Mouse (Mus musculus) lung, embryonic 15.5 days (tissue): ENCODE data around the gene 4933405L10Rik. TPM values are rescaled to one million over a fixed set of nuclear protein-coding genes. Genes with fewer than 3 reads are reported as not detected.
A peak's percentile ranks its signal among the peaks of the same experiment; 100 is the strongest.

Source experiments
- ATAC-seq: fragments of 200-750 bp; cut with Nextera tagmentation; 2 replicates; pipeline ENCODE4 v1.8.0; 2017; ENCODE audit warnings: moderate number of reproducible peaks, borderline replicate concordance; ENCODE audit not compliant: low FRiP score, low TSS enrichment; ENCODE audit errors: extremely low read depth
- H3K27ac ChIP-seq: fragments of 300-500 bp; sonication (generic); 2 replicates; pipeline ENCODE4 v1.5.1; 2015; ENCODE audit warnings: moderate library complexity, mild to moderate bottlenecking, inconsistent platforms
- H3K27me3 ChIP-seq: fragments of 300-500 bp; sonication (generic); 2 replicates; pipeline ENCODE4 v1.6.1; 2015; ENCODE audit warnings: inconsistent platforms
- H3K36me3 ChIP-seq: fragments of 300-500 bp; sonication (generic); 2 replicates; pipeline ENCODE4 v1.6.1; 2015; ENCODE audit warnings: inconsistent platforms
- H3K4me1 ChIP-seq: fragments of 300-500 bp; sonication (generic); 2 replicates; pipeline ENCODE4 v1.6.1; 2015; ENCODE audit warnings: inconsistent platforms
- H3K4me2 ChIP-seq: fragments of 300-500 bp; sonication (generic); 2 replicates; pipeline ENCODE4 v1.6.1; 2015; ENCODE audit warnings: inconsistent platforms, mild to moderate bottlenecking, moderate library complexity
- H3K4me3 ChIP-seq: fragments of 300-500 bp; sonication (generic); 2 replicates; pipeline ENCODE4 v1.5.1; 2015; ENCODE audit warnings: mild to moderate bottlenecking, inconsistent platforms
- H3K9ac ChIP-seq: fragments of 300-500 bp; sonication (generic); 2 replicates; pipeline ENCODE4 v1.6.1; 2015; ENCODE audit warnings: inconsistent platforms
- H3K9me3 ChIP-seq: fragments of 300-500 bp; sonication (generic); 2 replicates; pipeline ENCODE4 v1.6.1; 2016; ENCODE audit warnings: inconsistent platforms
- WGBS: fragments of 180-500 bp; shearing (Covaris S2); methylation state at CpG from one replicate; pipeline ENCODE4 v1.1.7; 2015; 5-methylcytosine and 5-hydroxymethylcytosine counted together
- polyA plus RNA-seq: library from polyadenylated mRNA; unstranded; fragments of >200 nt; fragmentation: Nextera tagmentation; extraction: Ambion mirVana; gene quantifications from 2 replicates; pipeline ENCODE4 v1.2.1, GENCODE M21; 2015

4933405L10Rik gene
- polyA plus RNA-seq, 1 experiment from 2014 or later, result 0.17 TPM

- Histone ChIP-seq H3K4me1 (no peaks in the 10 kb centered on the region), H3K4me3 (no peak overlapping the region), H3K27me3 (no peaks in the 10 kb centered on the region), H3K4me2 (no peak overlapping the region), H3K9me3 (no peaks in the 10 kb centered on the region), H3K36me3 (peaks cover 7% of the 10 kb centered on the region; the same call in 1 of the 2 replicates), H3K9ac (no peak overlapping the region), H3K27ac (no peak overlapping the region)
- 84% methylated on average over 9 of the region's 9 CpGs for WGBS
- ATAC-seq, result no peak
These were observed 15.4 kb downstream of the 4933405L10Rik start for GRCm38 (mm10) chr8:105722861-105723260.

GRCm38 (mm10) chr8:105725726-105726125, 18.3 kb downstream of the 4933405L10Rik start:
- WGBS, result 64% methylated on average over 5 of the region's 5 CpGs
- H3K27ac ChIP-seq, result no peak overlapping the region
- H3K9me3 ChIP-seq, result no peaks in the 10 kb centered on the region
- H3K27me3 ChIP-seq, result no peaks in the 10 kb centered on the region
- ATAC-seq, result no peak
- no peak overlapping the region for H3K9ac ChIP-seq
- no peak overlapping the region for H3K4me2 ChIP-seq
- no peak overlapping the region for H3K4me3 ChIP-seq
- peaks cover 7% of the 10 kb centered on the region; the same call in 1 of the 2 replicates for H3K36me3 ChIP-seq
- no peaks in the 10 kb centered on the region for H3K4me1 ChIP-seq

- Histone ChIP-seq H3K9me3 (no peaks in the 10 kb centered on the region), H3K27ac (peak overlapping the region; percentile 58), H3K36me3 (peaks cover 7% of the 10 kb centered on the region; the same call in 1 of the 2 replicates), H3K4me2 (0 out of 2 replicates have a peak overlapping the region, but pooled peaks have one; percentile 14), H3K4me1 (no peaks in the 10 kb centered on the region), H3K27me3 (no peaks in the 10 kb centered on the region), H3K9ac (no peak overlapping the region), H3K4me3 (no peak overlapping the region)
- ATAC-seq, result peak; percentile 84
- 74% methylated on average over 18 of the region's 18 CpGs for WGBS
These were observed 20.1 kb downstream of the 4933405L10Rik start for GRCm38 (mm10) chr8:105727397-105728124.

GRCm38 (mm10) chr8:105732186-105732585, 24.7 kb downstream of the 4933405L10Rik start:
- Histone ChIP-seq H3K27ac (no peak overlapping the region), H3K9me3 (no peaks in the 10 kb centered on the region), H3K9ac (no peak overlapping the region), H3K4me1 (no peaks in the 10 kb centered on the region), H3K27me3 (no peaks in the 10 kb centered on the region), H3K4me2 (no peak overlapping the region), H3K36me3 (no peaks in the 10 kb centered on the region), H3K4me3 (no peak overlapping the region)
- no peak for ATAC-seq
- 91% methylated on average over 5 of the region's 5 CpGs for WGBS

GRCm38 (mm10) chr8:105739216-105739615, 31.8 kb downstream of the 4933405L10Rik start:
- WGBS, result 81% methylated on average over 5 of the region's 5 CpGs
- Histone ChIP-seq H3K9ac (no peak overlapping the region), H3K4me1 (no peaks in the 10 kb centered on the region), H3K27me3 (no peaks in the 10 kb centered on the region), H3K27ac (no peak overlapping the region), H3K9me3 (no peaks in the 10 kb centered on the region), H3K4me2 (no peak overlapping the region), H3K4me3 (no peak overlapping the region), H3K36me3 (no peaks in the 10 kb centered on the region)
- ATAC-seq, result no peak

GRCm38 (mm10) chr8:105743301-105743700, 35.8 kb downstream of the 4933405L10Rik start:
- no peaks in the 10 kb centered on the region for H3K27me3 ChIP-seq
- no peak overlapping the region for H3K4me2 ChIP-seq
- H3K4me3 ChIP-seq, result no peak overlapping the region
- no peak overlapping the region for H3K27ac ChIP-seq
- peaks cover 4% of the 10 kb centered on the region for H3K4me1 ChIP-seq
- ATAC-seq, result no peak
- no peaks in the 10 kb centered on the region for H3K9me3 ChIP-seq
- no peaks in the 10 kb centered on the region for H3K36me3 ChIP-seq
- WGBS, result 73% methylated on average over 4 of the region's 4 CpGs
- H3K9ac ChIP-seq, result no peak overlapping the region

GRCm38 (mm10) chr8:105750606-105751005, 43.2 kb downstream of the 4933405L10Rik start:
- peak; percentile 73 for ATAC-seq
- H3K9ac ChIP-seq, result 0 out of 2 replicates have a peak overlapping the region, but pooled peaks have one; percentile 13
- H3K36me3 ChIP-seq, result no peaks in the 10 kb centered on the region
- no peak overlapping the region for H3K4me3 ChIP-seq
- H3K27ac ChIP-seq, result peak overlapping the region; percentile 75
- 7% methylated on average over 11 of the region's 11 CpGs for WGBS
- peaks cover 22% of the 10 kb centered on the region for H3K4me1 ChIP-seq
- H3K9me3 ChIP-seq, result no peaks in the 10 kb centered on the region
- H3K4me2 ChIP-seq, result peak overlapping the region; percentile 45
- no peaks in the 10 kb centered on the region for H3K27me3 ChIP-seq

- H3K36me3 ChIP-seq, result no peaks in the 10 kb centered on the region
- no peak overlapping the region for H3K27ac ChIP-seq
- H3K9me3 ChIP-seq, result no peaks in the 10 kb centered on the region
- no peak overlapping the region for H3K4me3 ChIP-seq
- H3K27me3 ChIP-seq, result no peaks in the 10 kb centered on the region
- peaks cover 25% of the 10 kb centered on the region for H3K4me1 ChIP-seq
- ATAC-seq, result no peak
- no peak overlapping the region for H3K9ac ChIP-seq
- no peak overlapping the region for H3K4me2 ChIP-seq
- 65% methylated on average over 2 of the region's 2 CpGs for WGBS
These were observed 46.5 kb downstream of the 4933405L10Rik start for GRCm38 (mm10) chr8:105753916-105754315.

GRCm38 (mm10) chr8:105754688-105755087, 47.2 kb downstream of the 4933405L10Rik start:
- H3K27ac ChIP-seq, result no peak overlapping the region
- no peaks in the 10 kb centered on the region for H3K9me3 ChIP-seq
- ATAC-seq, result no peak
- H3K4me1 ChIP-seq, result peaks cover 29% of the 10 kb centered on the region
- H3K9ac ChIP-seq, result no peak overlapping the region
- H3K4me3 ChIP-seq, result no peak overlapping the region
- H3K36me3 ChIP-seq, result no peaks in the 10 kb centered on the region
- no peaks in the 10 kb centered on the region for H3K27me3 ChIP-seq
- WGBS, result 52% methylated on average over 2 of the region's 2 CpGs
- H3K4me2 ChIP-seq, result no peak overlapping the region

- H3K27ac ChIP-seq, result peak overlapping the region; percentile 81
- ATAC-seq, result no peak; the same call in 1 of the 2 replicates
- 1% methylated on average over 12 of the region's 12 CpGs for WGBS
These were observed 50.4 kb downstream of the 4933405L10Rik start for GRCm38 (mm10) chr8:105757796-105758276.

GRCm38 (mm10) chr8:105758277-105759108, 51.0 kb downstream of the 4933405L10Rik start, which contains the start of gene Gfod2:
TSS of gene Gfod2 (minus strand) at chr8:105758664.
- 2% methylated on average over 57 of the region's 57 CpGs for WGBS
- H3K27ac ChIP-seq, result peak within 1 kb of the TSS; percentile 81
- peak within 1 kb of the TSS; percentile 76 for H3K4me2 ChIP-seq
- peak within 1 kb of the TSS; percentile 84 for H3K9ac ChIP-seq
- peak within 1 kb of the TSS; percentile 99 for H3K4me3 ChIP-seq
- peak; percentile 99 for ATAC-seq
- no peaks in the 10 kb centered on the region for H3K9me3 ChIP-seq
- H3K4me1 ChIP-seq, result peaks cover 14% of the 10 kb centered on the region
- H3K36me3 ChIP-seq, result no peaks in the 10 kb centered on the region
- H3K27me3 ChIP-seq, result no peaks in the 10 kb centered on the region

More at GRCm38 (mm10) chr8:105757796-105758276, 50.4 kb downstream of the 4933405L10Rik start:
- peak overlapping the region; percentile 99 for H3K4me3 ChIP-seq
- peaks cover 14% of the 10 kb centered on the region for H3K4me1 ChIP-seq
- H3K9me3 ChIP-seq, result no peaks in the 10 kb centered on the region
- no peaks in the 10 kb centered on the region for H3K27me3 ChIP-seq
- H3K9ac ChIP-seq, result peak overlapping the region; percentile 84
- no peaks in the 10 kb centered on the region for H3K36me3 ChIP-seq
- H3K4me2 ChIP-seq, result peak overlapping the region; percentile 76
